Mouse (Mus musculus) liver, embryonic 15.5 days (tissue): ENCODE data around the gene Nxn. TPM values are rescaled to one million over a fixed set of nuclear protein-coding genes. Genes with fewer than 3 reads are reported as not detected.

ENCODE experiments used
- ATAC-seq: fragments of 200-750 bp; cut with Nextera tagmentation; 2 replicates; pipeline ENCODE4 v1.8.0; 2017; ENCODE audit warnings: moderate number of reproducible peaks, mild to moderate bottlenecking, moderate library complexity; ENCODE audit not compliant: insufficient read depth
- H3K27ac ChIP-seq: fragments of 300-500 bp; sonication (generic); replicated peaks from 2 replicates; pipeline ENCODE4 v1.5.1; 2015; ENCODE audit warnings: mild to moderate bottlenecking, inconsistent platforms
- H3K27me3 ChIP-seq: fragments of 300-500 bp; sonication (generic); 2 replicates; pipeline ENCODE4 v1.6.1; 2015; ENCODE audit warnings: mild to moderate bottlenecking, inconsistent platforms
- H3K36me3 ChIP-seq: fragments of 300-500 bp; sonication (generic); replicated peaks from 2 replicates; pipeline ENCODE4 v1.6.1; 2015; ENCODE audit warnings: moderate library complexity, mild to moderate bottlenecking, inconsistent platforms
- H3K4me1 ChIP-seq: fragments of 300-500 bp; sonication (generic); replicated peaks from 2 replicates; pipeline ENCODE4 v1.6.1; 2015; ENCODE audit warnings: inconsistent platforms
- H3K4me2 ChIP-seq: fragments of 300-500 bp; sonication (generic); 2 replicates; pipeline ENCODE4 v1.6.1; 2015; ENCODE audit warnings: moderate library complexity, mild to moderate bottlenecking, inconsistent platforms
- H3K4me3 ChIP-seq: fragments of 300-500 bp; sonication (generic); replicated peaks from 2 replicates; pipeline ENCODE4 v1.5.1; 2015; ENCODE audit warnings: mild to moderate bottlenecking, inconsistent platforms
- H3K9ac ChIP-seq: fragments of 300-500 bp; sonication (generic); 2 replicates; pipeline ENCODE4 v1.6.1; 2015; ENCODE audit warnings: moderate library complexity, mild to moderate bottlenecking, inconsistent platforms
- H3K9me3 ChIP-seq: fragments of 300-500 bp; sonication (generic); replicated peaks from 2 replicates; pipeline ENCODE4 v1.6.1; 2016; ENCODE audit warnings: inconsistent platforms
- WGBS: fragments of 180-500 bp; shearing (Covaris S2); methylation state at CpG from one replicate; pipeline ENCODE4 v1.1.7; 2015; ENCODE audit warnings: mixed read lengths; ENCODE audit not compliant: insufficient replicate concordance; 5-methylcytosine and 5-hydroxymethylcytosine counted together
- polyA plus RNA-seq: library from polyadenylated mRNA; unstranded; fragments of >200 nt; fragmentation: Nextera tagmentation; extraction: Ambion mirVana; gene quantifications from 2 replicates; pipeline ENCODE4 v1.2.1, GENCODE M21; 2015

Gene Nxn
- polyA plus RNA-seq, 1 experiment from 2014 or later: 2.5 TPM

- no peaks in the 10 kb centered on the region for H3K4me1 ChIP-seq
- H3K9ac ChIP-seq: no peak overlapping the region
- no peak for ATAC-seq
- no peak overlapping the region for H3K4me3 ChIP-seq
- no peak overlapping the region for H3K4me2 ChIP-seq
- H3K36me3 ChIP-seq: no peaks in the 10 kb centered on the region
- WGBS: 52% methylated on average over 4 of the region's 4 CpGs
- no peaks in the 10 kb centered on the region for H3K27me3 ChIP-seq
- no peaks in the 10 kb centered on the region for H3K9me3 ChIP-seq
- H3K27ac ChIP-seq: no peak overlapping the region
Observed at GRCm38 (mm10) chr11:76361422-76361821, 37.5 kb downstream of the Nxn start.

GRCm38 (mm10) chr11:76360255-76360654, 38.7 kb downstream of the Nxn start:
- H3K27me3 ChIP-seq: no peaks in the 10 kb centered on the region
- H3K27ac ChIP-seq: no peak overlapping the region
- H3K36me3 ChIP-seq: no peaks in the 10 kb centered on the region
- no peaks in the 10 kb centered on the region for H3K4me1 ChIP-seq
- no peak overlapping the region for H3K4me2 ChIP-seq
- WGBS: 77% methylated on average over 6 of the region's 6 CpGs
- no peak for ATAC-seq
- no peak overlapping the region for H3K9ac ChIP-seq
- no peaks in the 10 kb centered on the region for H3K9me3 ChIP-seq
- no peak overlapping the region for H3K4me3 ChIP-seq

GRCm38 (mm10) chr11:76358628-76359320, 40.2 kb downstream of the Nxn start:
- WGBS: 72% methylated on average over 14 of the region's 14 CpGs
- no peaks in the 10 kb centered on the region for H3K36me3 ChIP-seq
- no peaks in the 10 kb centered on the region for H3K4me1 ChIP-seq
- H3K9ac ChIP-seq: no peak overlapping the region
- H3K27me3 ChIP-seq: no peaks in the 10 kb centered on the region
- H3K27ac ChIP-seq: no peak overlapping the region
- H3K9me3 ChIP-seq: no peaks in the 10 kb centered on the region
- ATAC-seq: no peak
- no peak overlapping the region for H3K4me3 ChIP-seq
- no peak overlapping the region for H3K4me2 ChIP-seq

GRCm38 (mm10) chr11:76357464-76357863, 41.5 kb downstream of the Nxn start:
- no peaks in the 10 kb centered on the region for H3K36me3 ChIP-seq
- no peak overlapping the region for H3K4me2 ChIP-seq
- no peaks in the 10 kb centered on the region for H3K9me3 ChIP-seq
- H3K4me3 ChIP-seq: no peak overlapping the region
- H3K4me1 ChIP-seq: no peaks in the 10 kb centered on the region
- WGBS: 79% methylated on average over 12 of the region's 12 CpGs
- ATAC-seq: no peak
- H3K9ac ChIP-seq: no peak overlapping the region
- no peaks in the 10 kb centered on the region for H3K27me3 ChIP-seq
- no peak overlapping the region for H3K27ac ChIP-seq

- 74% methylated on average over 11 of the region's 11 CpGs for WGBS
- no peaks in the 10 kb centered on the region for H3K36me3 ChIP-seq
- H3K27me3 ChIP-seq: no peaks in the 10 kb centered on the region
- no peak overlapping the region for H3K4me2 ChIP-seq
- no peaks in the 10 kb centered on the region for H3K4me1 ChIP-seq
- no peak for ATAC-seq
- H3K9me3 ChIP-seq: no peaks in the 10 kb centered on the region
- no peak overlapping the region for H3K4me3 ChIP-seq
- no peak overlapping the region for H3K27ac ChIP-seq
- H3K9ac ChIP-seq: no peak overlapping the region
Observed at GRCm38 (mm10) chr11:76356091-76356490, 42.8 kb downstream of the Nxn start.

GRCm38 (mm10) chr11:76355425-76355824, 43.5 kb downstream of the Nxn start:
- H3K4me2 ChIP-seq: no peak overlapping the region
- no peaks in the 10 kb centered on the region for H3K9me3 ChIP-seq
- H3K4me1 ChIP-seq: no peaks in the 10 kb centered on the region
- H3K36me3 ChIP-seq: no peaks in the 10 kb centered on the region
- H3K9ac ChIP-seq: no peak overlapping the region
- H3K27me3 ChIP-seq: no peaks in the 10 kb centered on the region
- H3K4me3 ChIP-seq: no peak overlapping the region
- 41% methylated on average over 6 of the region's 6 CpGs for WGBS
- H3K27ac ChIP-seq: no peak overlapping the region
- no peak for ATAC-seq

GRCm38 (mm10) chr11:76352861-76353558, 45.9 kb downstream of the Nxn start:
- no peak overlapping the region for H3K27ac ChIP-seq
- WGBS: 64% methylated on average over 16 of the region's 16 CpGs
- H3K4me1 ChIP-seq: no peaks in the 10 kb centered on the region
- no peaks in the 10 kb centered on the region for H3K36me3 ChIP-seq
- H3K4me3 ChIP-seq: no peak overlapping the region
- H3K9ac ChIP-seq: no peak overlapping the region
- H3K9me3 ChIP-seq: no peaks in the 10 kb centered on the region
- ATAC-seq: no peak
- no peak overlapping the region for H3K4me2 ChIP-seq
- H3K27me3 ChIP-seq: no peaks in the 10 kb centered on the region

GRCm38 (mm10) chr11:76351624-76352011, 47.3 kb downstream of the Nxn start:
- 16% methylated on average over 3 of the region's 3 CpGs for WGBS
- Histone ChIP-seq H3K4me3 (no peak overlapping the region), H3K9ac (no peak overlapping the region), H3K27me3 (no peaks in the 10 kb centered on the region), H3K4me1 (no peaks in the 10 kb centered on the region), H3K4me2 (no peak overlapping the region), H3K36me3 (no peaks in the 10 kb centered on the region), H3K27ac (no peak overlapping the region), H3K9me3 (no peaks in the 10 kb centered on the region)
- no peak for ATAC-seq

GRCm38 (mm10) chr11:76350931-76351623, 47.9 kb downstream of the Nxn start:
- Histone ChIP-seq H3K27ac (no peak overlapping the region), H3K4me2 (no peak overlapping the region), H3K36me3 (no peaks in the 10 kb centered on the region), H3K4me3 (no peak overlapping the region), H3K27me3 (no peaks in the 10 kb centered on the region), H3K9me3 (no peaks in the 10 kb centered on the region), H3K9ac (no peak overlapping the region), H3K4me1 (no peaks in the 10 kb centered on the region)
- WGBS: 52% methylated on average over 10 of the region's 10 CpGs
- no peak for ATAC-seq

GRCm38 (mm10) chr11:76349833-76350232, 49.1 kb downstream of the Nxn start:
- no peaks in the 10 kb centered on the region for H3K9me3 ChIP-seq
- 56% methylated on average over 5 of the region's 5 CpGs for WGBS
- ATAC-seq: no peak
- H3K36me3 ChIP-seq: no peaks in the 10 kb centered on the region
- H3K4me2 ChIP-seq: no peak overlapping the region
- H3K4me3 ChIP-seq: no peak overlapping the region
- no peak overlapping the region for H3K27ac ChIP-seq
- no peaks in the 10 kb centered on the region for H3K27me3 ChIP-seq
- no peak overlapping the region for H3K9ac ChIP-seq
- no peaks in the 10 kb centered on the region for H3K4me1 ChIP-seq

- WGBS: 68% methylated on average over 4 of the region's 4 CpGs
- Histone ChIP-seq H3K9ac (no peak overlapping the region), H3K27ac (no peak overlapping the region), H3K9me3 (no peaks in the 10 kb centered on the region), H3K4me2 (no peak overlapping the region), H3K36me3 (no peaks in the 10 kb centered on the region), H3K4me3 (no peak overlapping the region), H3K4me1 (no peaks in the 10 kb centered on the region), H3K27me3 (no peaks in the 10 kb centered on the region)
- no peak for ATAC-seq
Observed at GRCm38 (mm10) chr11:76347589-76347988, 51.4 kb downstream of the Nxn start.
